Mouse (Mus musculus): ENCODE results near the gene Sv2a.

The Sv2a gene

GRCm38 (mm10) chr3:96180727-96181477 is at the start of gene Sv2a:
TSS of gene Sv2a (plus strand) at chr3:96181151.
- no peak for DNase-seq (ENCODE audit: low read depth, low spot score)

- no peak for DNase-seq (ENCODE audit: low read depth, low spot score)
These were observed 48.5 kb upstream of the Sv2a start for GRCm38 (mm10) chr3:96132478-96132877.

GRCm38 (mm10) chr3:96133327-96133905 is 47.5 kb upstream of the Sv2a start:
- DNase-seq (ENCODE audit: low read depth, low spot score) = no peak

GRCm38 (mm10) chr3:96135011-96135410 is 45.9 kb upstream of the Sv2a start:
- DNase-seq (ENCODE audit: low read depth, low spot score) = no peak

- DNase-seq (ENCODE audit: low read depth, low spot score) = peak; percentile 53
These were observed 33.0 kb upstream of the Sv2a start for GRCm38 (mm10) chr3:96147950-96148349.

GRCm38 (mm10) chr3:96151836-96152235 is 29.1 kb upstream of the Sv2a start:
- no peak for DNase-seq (ENCODE audit: low read depth, low spot score)

- no peak for DNase-seq (ENCODE audit: low read depth, low spot score)
These were observed 28.3 kb upstream of the Sv2a start for GRCm38 (mm10) chr3:96152611-96153010.

GRCm38 (mm10) chr3:96155501-96155900 is 25.4 kb upstream of the Sv2a start:
- DNase-seq (ENCODE audit: low read depth, low spot score) = no peak

GRCm38 (mm10) chr3:96159820-96160219 is 21.1 kb upstream of the Sv2a start:
- DNase-seq (ENCODE audit: low read depth, low spot score) = no peak

GRCm38 (mm10) chr3:96160222-96160802 is 20.6 kb upstream of the Sv2a start:
- no peak for DNase-seq (ENCODE audit: low read depth, low spot score)

- DNase-seq (ENCODE audit: low read depth, low spot score) = no peak
These were observed 20.0 kb upstream of the Sv2a start for GRCm38 (mm10) chr3:96160803-96161516.

GRCm38 (mm10) chr3:96161869-96162840 is 18.8 kb upstream of the Sv2a start, which contains the start of gene Mtmr11:
TSS of gene Mtmr11 (plus strand) at chr3:96162004.
- no peak for DNase-seq (ENCODE audit: low read depth, low spot score)

GRCm38 (mm10) chr3:96163040-96163439 is 17.9 kb upstream of the Sv2a start:
- DNase-seq (ENCODE audit: low read depth, low spot score) = no peak

- no peak for DNase-seq (ENCODE audit: low read depth, low spot score)
These were observed 12.3 kb upstream of the Sv2a start for GRCm38 (mm10) chr3:96168466-96169158.

- DNase-seq (ENCODE audit: low read depth, low spot score) = no peak
These were observed 10.7 kb upstream of the Sv2a start for GRCm38 (mm10) chr3:96170276-96170675.

GRCm38 (mm10) chr3:96170976-96171545 is 9.9 kb upstream of the Sv2a start:
- DNase-seq (ENCODE audit: low read depth, low spot score) = no peak

GRCm38 (mm10) chr3:96171583-96172196 is 9.3 kb upstream of the Sv2a start:
- DNase-seq (ENCODE audit: low read depth, low spot score) = peak; percentile 28

GRCm38 (mm10) chr3:96172197-96173178 is 8.5 kb upstream of the Sv2a start, which contains the start of gene Sf3b4:
TSS of gene Sf3b4 (plus strand) at chr3:96172332.
- peak; percentile 78 for DNase-seq (ENCODE audit: low read depth, low spot score)
